Mouse (Mus musculus): ENCODE data around the gene Cyp2j8.
A peak's percentile ranks its signal among the peaks of the same experiment; 100 is the strongest.
"Not testable (repeated sequence)": the region's sequence is repeated elsewhere in the genome, so short reads cannot be mapped to it uniquely, and the experiment has no call there.

Cyp2j8 gene

GRCm38 (mm10) chr4:96507286-96507685, at the start of gene Cyp2j8:
Gene Cyp2j8 (minus strand): TSS chr4:96507386.
- DNase-seq, result no peak

- DNase-seq, result peak; percentile 40 to 65
These were observed 46.1 kb upstream of the Cyp2j8 start, which contains the start of gene Cyp2j6 for GRCm38 (mm10) chr4:96553133-96553819. Gene Cyp2j6 (minus strand): TSS chr4:96553661.

GRCm38 (mm10) chr4:96551619-96552018, 44.4 kb upstream of the Cyp2j8 start:
- no peak for DNase-seq

GRCm38 (mm10) chr4:96545976-96546375, 38.8 kb upstream of the Cyp2j8 start:
- no peak for DNase-seq

GRCm38 (mm10) chr4:96525772-96526171, 18.6 kb upstream of the Cyp2j8 start:
- DNase-seq, result peak; percentile 42 to 57

- DNase-seq, result peak in 1 of 2 experiments; percentile 34
These were observed 15.1 kb upstream of the Cyp2j8 start for GRCm38 (mm10) chr4:96522256-96522655.

- DNase-seq, result no peak
These were observed 2.9 kb upstream of the Cyp2j8 start for GRCm38 (mm10) chr4:96510083-96510482.

GRCm38 (mm10) chr4:96463311-96464060, 43.7 kb downstream of the Cyp2j8 start:
- DNase-seq, result not testable (repeated sequence)

All from kidney, postnatal 25 days (tissue).